Mouse (Mus musculus): ENCODE data around the gene Gpc5.
"Not testable (repeated sequence)": the region's sequence is repeated elsewhere in the genome, so short reads cannot be mapped to it uniquely, and the experiment has no call there.

Gene Gpc5

GRCm38 (mm10) chr14:115092081-115092480 is at the start of gene Gpc5:
Gene Gpc5, plus strand, starts transcription at chr14:115092215.
- peak; percentile 90 for DNase-seq

GRCm38 (mm10) chr14:115042660-115043059 is 49.4 kb upstream of the Gpc5 start:
- DNase-seq, result peak; percentile 6

- no peak for DNase-seq
These were observed 48.0 kb upstream of the Gpc5 start for GRCm38 (mm10) chr14:115044016-115044415.

GRCm38 (mm10) chr14:115045712-115046111 is 46.3 kb upstream of the Gpc5 start:
- DNase-seq, result no peak

- DNase-seq, result no peak
These were observed 44.7 kb upstream of the Gpc5 start for GRCm38 (mm10) chr14:115047316-115047715.

- no peak for DNase-seq
These were observed 43.8 kb upstream of the Gpc5 start for GRCm38 (mm10) chr14:115047990-115048862.

GRCm38 (mm10) chr14:115048863-115049566 is 43.0 kb upstream of the Gpc5 start:
- no peak for DNase-seq

GRCm38 (mm10) chr14:115049831-115050230 is 42.2 kb upstream of the Gpc5 start:
- no peak for DNase-seq

- no peak for DNase-seq
These were observed 40.8 kb upstream of the Gpc5 start for GRCm38 (mm10) chr14:115051106-115051760.

GRCm38 (mm10) chr14:115052371-115052770 is 39.6 kb upstream of the Gpc5 start:
- no peak for DNase-seq

GRCm38 (mm10) chr14:115054252-115054651 is 37.8 kb upstream of the Gpc5 start:
- no peak for DNase-seq

GRCm38 (mm10) chr14:115057524-115057923 is 34.5 kb upstream of the Gpc5 start:
- no peak for DNase-seq

GRCm38 (mm10) chr14:115066164-115066563 is 25.9 kb upstream of the Gpc5 start:
- DNase-seq, result not testable (repeated sequence)

GRCm38 (mm10) chr14:115070534-115070933 is 21.5 kb upstream of the Gpc5 start:
- peak; percentile 18 for DNase-seq

- no peak for DNase-seq
These were observed 14.7 kb upstream of the Gpc5 start for GRCm38 (mm10) chr14:115077340-115077739.

GRCm38 (mm10) chr14:115078064-115078463 is 14.0 kb upstream of the Gpc5 start:
- no peak for DNase-seq

GRCm38 (mm10) chr14:115081728-115082502 is 10.1 kb upstream of the Gpc5 start:
- no peak for DNase-seq

- DNase-seq, result no peak
These were observed 1.5 kb upstream of the Gpc5 start for GRCm38 (mm10) chr14:115090516-115090915.

GRCm38 (mm10) chr14:115092510-115092909 is 495 bp downstream of the Gpc5 start:
- DNase-seq, result no peak

- DNase-seq, result no peak
These were observed 937 bp downstream of the Gpc5 start for GRCm38 (mm10) chr14:115092952-115093351.

GRCm38 (mm10) chr14:115100617-115101299 is 8.7 kb downstream of the Gpc5 start:
- no peak for DNase-seq

- DNase-seq, result no peak
These were observed 14.3 kb downstream of the Gpc5 start for GRCm38 (mm10) chr14:115106326-115106725.
